8 mouse cellular contexts compared by ENCODE assay signal in genomic region chr3:116614295-116614892, GRCm38 (mm10). TPM values are rescaled to one million over a fixed set of nuclear protein-coding genes. Genes with fewer than 3 reads are reported as not detected.
DNase-seq lines count a peak whose midpoint lies in the region; ATAC-seq and TF ChIP-seq lines count a peak whose summit lies in the region.

Gene Trmt13 (minus strand): TSS chr3:116614587.

- TF ChIP-seq EP300 in heart, postnatal 0 days (IDR thresholded peaks at IDR 0.05; ENCODE audit: low read depth): no peak

- no peak within 1 kb of the TSS for H3K4me2 ChIP-seq in heart, embryonic 13.5 days
- H3K4me2 ChIP-seq in heart, postnatal 0 days (ENCODE audit: low read depth, low read length): no peak within 1 kb of the TSS

- intact Hi-C loops in left cerebral cortex, postnatal 14 days (cut with DNase I): no loop called here

- no peak for ATAC-seq in heart, embryonic 13.5 days (ENCODE audit: extremely low read depth, insufficient number of reproducible peaks, low FRiP score, low TSS enrichment)
- no peak for ATAC-seq in heart, postnatal 0 days (ENCODE audit: insufficient read depth, low read depth)
- ATAC-seq in megakaryocyte-erythroid progenitor cell, adult 5-6 weeks (replicated peaks; ENCODE audit: low FRiP score, low TSS enrichment, poor library complexity, severe bottlenecking): no peak

- H3K36me3 ChIP-seq in heart, embryonic 13.5 days: peaks cover 71% of the 10 kb centered on the region
- H3K36me3 ChIP-seq in heart, postnatal 0 days (replicated peaks; ENCODE audit: control insufficient read depth, insufficient read depth, low read length): peaks cover 57% of the 10 kb centered on the region

- no peak for DNase-seq in heart, adult 8-10 months (ENCODE audit: low spot score)
- DNase-seq in adrenal gland, postnatal 25 days: no peak
- no peak for DNase-seq in heart, postnatal 0 days (ENCODE audit: low spot score)
- DNase-seq in left cerebral cortex, postnatal 14 days (ENCODE audit: low spot score in 2 of 2): peak in 1 of 2 experiments; percentile 17
- DNase-seq in right cerebral cortex, postnatal 25 days: no peak
- no peak for DNase-seq in thymus, postnatal 10 days (ENCODE audit: low spot score in 2 of 2)

- no peak within 1 kb of the TSS for H3K9ac ChIP-seq in heart, embryonic 13.5 days
- no peak within 1 kb of the TSS for H3K9ac ChIP-seq in heart, postnatal 0 days (replicated peaks; ENCODE audit: low read depth, low read length)

- no peaks in the 10 kb centered on the region for H3K4me1 ChIP-seq in heart, embryonic 13.5 days
- no peaks in the 10 kb centered on the region for H3K4me1 ChIP-seq in heart, postnatal 0 days (ENCODE audit: control insufficient read depth, insufficient read depth)

- H3K27ac ChIP-seq in heart, embryonic 13.5 days (replicated peaks): no peak within 1 kb of the TSS
- no peak within 1 kb of the TSS for H3K27ac ChIP-seq in heart, postnatal 0 days (ENCODE audit: low read depth)

- no peak for TF ChIP-seq CTCF in heart, postnatal 0 days (IDR thresholded peaks at IDR 0.05; ENCODE audit: low read depth)

- no peaks in the 10 kb centered on the region for H3K27me3 ChIP-seq in heart, embryonic 13.5 days (replicated peaks)
- no peaks in the 10 kb centered on the region for H3K27me3 ChIP-seq in heart, postnatal 0 days (ENCODE audit: control insufficient read depth, insufficient read depth, low read length)

- H3K9me3 ChIP-seq in heart, embryonic 13.5 days: no peaks in the 10 kb centered on the region
- H3K9me3 ChIP-seq in heart, postnatal 0 days (replicated peaks; ENCODE audit: control insufficient read depth, low read length): no peaks in the 10 kb centered on the region

- H3K4me3 ChIP-seq in heart, embryonic 13.5 days: no peak within 1 kb of the TSS
- H3K4me3 ChIP-seq in heart, postnatal 0 days (ENCODE audit: low read depth, low read length): no peak within 1 kb of the TSS

- 83% methylated on average over 10 of the region's 10 CpGs for WGBS in heart, embryonic 13.5 days
- WGBS in heart, postnatal 0 days: 82% methylated on average over 10 of the region's 10 CpGs

RNA-seq across cellular contexts. Expression of gene Trmt13, which starts in this region (rescaled TPM):
- polyA plus RNA-seq in heart, embryonic 13.5 days (2015; fragmentation: Nextera tagmentation; extraction: Ambion mirVana): 18.6 and 18.8 TPM in 2 replicates
- total RNA-seq in heart, adult 8-10 months (2022): 1 to 10 TPM; 4.6 to 5.9 (median 5.1) TPM
- 17.9 and 18.9 TPM in 2 replicates for total RNA-seq in adrenal gland, postnatal 25 days (2021)
- 5.9 and 13.3 TPM in 2 replicates for total RNA-seq in heart, postnatal 0 days (2014; rRNA removed; ENCODE audit: low replicate concordance)
- polyA plus RNA-seq in heart, postnatal 0 days (2015; fragmentation: Nextera tagmentation; extraction: Ambion mirVana): 11.0 and 11.9 TPM in 2 replicates
- 10 to 100 TPM; 13.9 to 14.1 TPM for total RNA-seq in left cerebral cortex, postnatal 14 days (2021)
- total RNA-seq in megakaryocyte-erythroid progenitor cell, adult 5-6 weeks (2014; fragmentation: Nextera tagmentation): 39.6 and 46.7 TPM in 2 replicates
- 26.6 and 34.2 TPM in 2 replicates for total RNA-seq in megakaryocyte-erythroid progenitor cell, adult 5-6 weeks (2017)
